Mouse (Mus musculus): ENCODE measurements around the gene Slc39a8.

Slc39a8 gene

GRCm38 (mm10) chr3:135845860-135846259 is 20.8 kb downstream of the Slc39a8 start:
- WGBS = 79% methylated on average over 7 of the region's 7 CpGs

- WGBS = 77% methylated on average over 2 of the region's 2 CpGs
Observed at GRCm38 (mm10) chr3:135851607-135852006, 26.5 kb downstream of the Slc39a8 start.

DNA sequence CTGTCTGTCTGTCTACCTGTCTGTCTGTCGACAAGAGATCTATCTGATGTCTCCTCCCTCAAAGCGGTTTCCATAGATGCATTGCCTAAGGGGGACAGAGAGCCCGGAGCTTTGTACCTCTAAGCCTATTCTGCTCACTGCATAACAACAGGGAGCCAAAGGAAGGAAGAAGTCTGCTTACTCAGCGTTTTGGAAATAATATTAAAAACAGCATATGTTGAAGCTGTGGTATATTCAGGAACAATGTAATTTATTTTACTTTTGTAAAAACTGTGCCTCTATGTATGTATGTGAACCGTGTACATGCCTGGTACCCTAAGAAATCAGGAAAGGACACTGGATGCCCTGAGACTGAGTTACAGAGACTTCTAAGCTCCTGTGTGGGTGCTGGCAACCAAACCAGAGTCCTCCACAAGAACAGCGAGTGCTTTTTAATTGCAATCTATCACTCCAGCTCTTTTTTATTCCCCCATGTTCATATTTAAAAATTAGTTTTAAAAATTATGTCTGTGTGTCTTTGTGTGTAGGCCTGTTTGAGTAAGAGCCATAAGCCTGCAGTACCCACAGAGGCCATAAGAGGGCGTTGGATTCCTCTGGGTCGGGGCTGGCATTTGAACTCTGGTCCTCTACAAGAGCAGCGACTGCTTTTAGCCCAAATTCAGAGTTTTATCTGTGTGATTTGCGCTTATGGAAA is 28.7 kb downstream of the Slc39a8 start:
- WGBS = 83% methylated on average over 10 of the region's 10 CpGs

DNA sequence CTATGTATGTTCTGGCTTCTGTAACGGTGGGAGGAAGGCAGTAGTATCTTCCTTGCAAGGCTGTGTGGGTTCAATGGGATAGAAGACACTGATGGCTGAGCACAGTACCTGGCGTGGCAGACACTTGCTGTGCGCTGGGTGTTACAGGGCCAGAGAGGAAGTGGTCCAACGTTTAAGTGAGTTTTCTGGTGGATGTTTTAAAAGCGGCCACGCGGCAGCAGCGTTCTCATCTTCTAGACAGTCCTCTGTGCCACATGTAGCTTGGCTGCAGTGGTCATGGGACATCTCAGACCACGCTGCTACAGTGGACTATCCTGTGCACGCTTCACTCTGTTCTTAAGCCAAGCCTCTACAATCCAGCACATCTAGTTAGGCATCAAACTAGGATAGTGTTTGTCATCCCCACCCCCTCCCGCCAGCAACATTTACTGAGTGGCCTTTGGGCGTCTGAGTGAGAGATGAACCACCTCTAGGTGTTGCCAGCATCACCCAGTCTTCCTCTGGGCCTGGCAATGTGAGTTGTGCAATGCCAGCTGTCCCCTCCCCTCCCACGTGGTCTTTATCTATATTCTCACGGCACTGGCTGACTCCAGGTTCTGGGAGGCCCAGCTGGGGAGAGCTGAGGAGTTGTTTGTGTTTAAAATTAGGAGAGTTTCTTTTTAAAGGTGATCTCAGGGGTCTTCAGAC is 29.4 kb downstream of the Slc39a8 start:
- WGBS = 86% methylated on average over 14 of the region's 14 CpGs

GRCm38 (mm10) chr3:135854985-135855340 is 29.9 kb downstream of the Slc39a8 start:
- 96% methylated on average over 6 of the region's 6 CpGs for WGBS

DNA sequence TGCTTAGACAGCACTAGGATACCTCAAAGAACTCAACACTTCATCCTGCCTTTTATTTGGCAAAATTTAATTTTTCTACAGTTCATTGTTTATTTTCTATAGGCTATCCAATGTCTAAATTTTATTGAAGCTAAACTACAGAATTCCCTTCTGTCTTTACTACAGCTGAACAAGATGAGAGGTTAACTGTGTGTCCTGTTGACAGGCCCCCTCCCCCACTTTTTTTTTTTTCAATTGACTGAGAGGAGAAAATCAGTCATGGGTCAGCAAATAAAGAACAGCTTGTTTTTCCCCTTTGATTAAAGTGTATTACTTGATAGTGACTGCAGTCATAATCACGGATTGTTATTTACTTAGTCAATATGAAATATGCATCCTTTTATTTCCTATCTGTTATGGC is 31.2 kb downstream of the Slc39a8 start:
- 77% methylated on average over 1 of the region's 1 CpGs for WGBS

- WGBS = 76% methylated on average over 5 of the region's 5 CpGs
Observed at GRCm38 (mm10) chr3:135857134-135857533, 32.1 kb downstream of the Slc39a8 start.

DNA sequence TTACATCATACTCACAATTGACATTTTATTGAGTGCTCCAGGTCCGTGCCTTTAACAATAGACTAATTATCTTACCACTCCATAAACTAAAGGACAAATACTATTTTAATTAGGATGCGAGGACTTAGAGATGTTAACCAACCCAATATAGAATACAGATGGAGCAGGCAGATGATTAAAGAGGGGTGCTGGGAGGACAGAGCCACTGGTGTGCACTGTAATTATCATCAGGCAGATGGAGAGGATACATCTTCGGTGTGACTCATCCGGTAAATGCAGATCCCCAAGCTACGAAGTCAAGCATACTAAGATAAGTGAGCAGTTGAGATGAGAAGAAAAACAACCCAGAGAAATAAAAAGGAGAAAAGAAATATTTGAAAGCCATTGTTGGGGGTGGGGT is 34.4 kb downstream of the Slc39a8 start:
- WGBS = 58% methylated on average over 5 of the region's 5 CpGs

DNA sequence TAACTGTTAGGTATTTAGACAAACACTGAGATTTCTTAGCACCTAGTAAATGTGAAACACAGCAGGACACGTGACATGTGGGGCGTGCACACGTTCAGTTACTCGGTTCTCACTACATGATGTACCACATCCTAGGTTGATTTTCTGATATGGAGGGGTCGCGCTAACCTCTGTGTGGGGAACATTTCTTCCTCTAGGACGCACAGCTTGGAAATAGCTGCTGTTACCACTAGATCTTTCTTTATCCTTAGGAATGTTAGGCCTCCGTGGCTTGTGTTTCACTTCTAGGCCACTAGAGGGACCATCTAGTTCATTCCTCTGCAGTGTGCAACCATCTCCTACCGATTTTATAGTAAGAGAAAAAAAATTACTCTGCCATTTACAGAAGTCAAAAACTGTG is 37.7 kb downstream of the Slc39a8 start:
- WGBS = 56% methylated on average over 9 of the region's 9 CpGs

DNA sequence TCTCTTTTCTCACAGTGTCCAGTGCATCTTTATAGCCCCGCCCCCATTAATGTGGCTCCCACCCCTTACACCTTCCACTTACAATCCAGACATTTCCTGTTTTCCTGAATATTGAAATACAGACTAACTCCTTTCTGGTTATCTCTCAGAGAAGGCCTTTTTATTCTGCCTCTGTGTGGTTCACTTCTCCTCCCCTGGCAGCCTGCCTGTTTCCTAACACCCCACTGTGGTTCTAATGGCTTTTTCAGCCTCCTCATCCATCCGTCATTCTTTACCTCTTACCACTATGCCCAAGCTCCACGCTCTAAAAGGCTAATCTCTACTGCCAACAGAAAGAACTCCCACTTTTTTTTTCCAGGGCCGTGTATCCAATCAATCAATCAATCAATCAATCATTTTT is 44.0 kb downstream of the Slc39a8 start:
- 82% methylated on average over 4 of the region's 4 CpGs for WGBS

- 90% methylated on average over 5 of the region's 5 CpGs for WGBS
Observed at GRCm38 (mm10) chr3:135872325-135872724, 47.2 kb downstream of the Slc39a8 start.

- 76% methylated on average over 3 of the region's 3 CpGs for WGBS
Observed at GRCm38 (mm10) chr3:135873596-135873995, 48.5 kb downstream of the Slc39a8 start.

DNA sequence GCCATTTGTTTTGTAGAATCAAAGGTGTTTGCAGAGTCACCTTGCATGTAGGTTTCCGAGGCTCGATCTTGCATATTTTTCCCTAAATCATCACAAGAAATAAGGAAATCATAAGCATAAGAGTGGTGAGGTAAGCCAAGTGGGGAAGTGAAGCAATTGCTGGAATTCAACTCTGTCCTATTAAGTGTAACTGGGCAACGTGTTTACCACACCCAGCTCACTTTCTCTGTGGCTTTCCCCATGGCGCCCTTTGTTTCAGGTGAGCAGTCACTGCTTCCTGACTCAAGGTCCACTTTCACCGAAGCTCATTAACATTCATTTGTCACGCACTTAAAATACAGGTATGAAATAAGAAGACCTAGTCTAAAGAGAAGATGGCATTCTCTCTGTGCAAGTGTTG is 53.0 kb downstream of the Slc39a8 start:
- WGBS = 95% methylated on average over 6 of the region's 6 CpGs

GRCm38 (mm10) chr3:135885927-135886658 is 61.0 kb downstream of the Slc39a8 start:
- 53% methylated on average over 12 of the region's 12 CpGs for WGBS

DNA sequence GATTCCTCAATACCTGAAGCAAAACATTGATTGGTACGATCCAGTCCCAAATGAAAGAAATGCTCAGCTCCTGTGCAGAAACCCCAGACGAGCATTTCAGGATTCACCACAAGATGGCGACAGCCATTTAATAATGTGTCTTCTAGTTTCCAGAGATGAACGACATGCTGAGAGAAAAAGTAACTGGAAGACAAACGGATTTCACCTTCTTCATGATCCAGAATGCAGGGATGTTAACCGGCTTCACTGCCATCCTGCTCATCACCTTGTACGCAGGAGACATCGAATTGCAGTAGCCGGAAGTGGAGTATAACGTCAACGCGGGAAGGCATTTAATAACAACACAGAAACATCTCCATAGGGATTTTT is 61.6 kb downstream of the Slc39a8 start:
- WGBS = 22% methylated on average over 12 of the region's 12 CpGs

GRCm38 (mm10) chr3:135887033-135887855 is 62.2 kb downstream of the Slc39a8 start:
- 53% methylated on average over 9 of the region's 9 CpGs for WGBS

DNA sequence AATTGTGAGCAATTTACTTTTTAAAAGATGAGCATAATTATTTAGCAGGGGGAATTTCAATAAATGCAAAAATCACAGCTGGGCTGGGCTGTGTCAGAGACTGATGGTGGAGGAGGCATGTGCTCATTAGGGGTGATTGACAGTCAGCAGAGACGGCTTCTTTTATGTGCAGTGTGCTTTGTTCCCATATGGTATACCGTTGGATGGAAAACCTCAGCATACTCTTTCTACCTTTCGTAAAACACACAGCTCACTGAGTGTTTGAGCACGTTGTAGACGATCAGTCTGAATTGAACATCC is 62.7 kb downstream of the Slc39a8 start:
- WGBS = 60% methylated on average over 5 of the region's 5 CpGs

DNA sequence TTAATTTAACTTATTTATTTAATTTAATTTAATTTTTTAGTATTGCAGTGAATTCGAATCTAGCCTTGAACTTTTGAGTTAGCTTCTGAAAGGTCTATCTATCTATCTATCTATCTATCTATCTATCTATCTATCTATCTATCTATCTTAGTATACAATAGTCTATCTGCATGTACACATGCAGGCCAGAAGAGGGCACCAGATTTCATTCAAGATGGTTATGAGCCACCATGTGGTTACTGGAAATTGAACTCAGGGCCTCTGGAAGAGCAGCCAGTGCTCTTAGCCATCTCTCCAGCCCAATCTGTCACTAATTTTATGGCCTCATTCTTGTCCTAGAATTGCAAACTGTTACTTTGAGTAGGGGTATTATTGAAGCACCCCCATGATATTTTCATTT is 78.3 kb downstream of the Slc39a8 start:
- WGBS = 89% methylated on average over 1 of the region's 1 CpGs

- 80% methylated on average over 6 of the region's 6 CpGs for WGBS
Observed at GRCm38 (mm10) chr3:135904881-135905280, 79.8 kb downstream of the Slc39a8 start.

DNA sequence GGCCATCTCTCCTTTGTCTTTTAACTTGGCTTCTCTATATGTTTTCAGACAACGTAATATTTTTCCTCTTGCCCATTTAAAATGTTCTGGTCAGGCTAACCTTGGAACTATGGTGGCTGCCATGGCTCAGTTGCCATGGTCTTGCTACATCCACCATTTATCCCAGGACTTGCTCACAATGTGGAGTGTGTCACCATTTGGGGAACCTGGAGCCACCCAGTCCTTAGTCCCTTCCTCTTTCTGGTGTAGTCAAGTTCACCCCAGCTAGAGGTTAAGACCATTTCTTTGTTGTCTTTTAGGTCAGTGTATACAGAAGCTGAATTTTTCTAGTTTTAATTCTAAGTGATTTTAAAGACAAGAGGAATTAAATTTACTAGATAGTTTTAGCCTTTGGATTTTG is 80.7 kb downstream of the Slc39a8 start:
- WGBS = 100% methylated on average over 1 of the region's 1 CpGs

- whole genome bisulfite sequencing = 76% methylated on average over 3 of the region's 3 CpGs
Observed at GRCm38 (mm10) chr3:135907028-135907427, 81.9 kb downstream of the Slc39a8 start.

DNA sequence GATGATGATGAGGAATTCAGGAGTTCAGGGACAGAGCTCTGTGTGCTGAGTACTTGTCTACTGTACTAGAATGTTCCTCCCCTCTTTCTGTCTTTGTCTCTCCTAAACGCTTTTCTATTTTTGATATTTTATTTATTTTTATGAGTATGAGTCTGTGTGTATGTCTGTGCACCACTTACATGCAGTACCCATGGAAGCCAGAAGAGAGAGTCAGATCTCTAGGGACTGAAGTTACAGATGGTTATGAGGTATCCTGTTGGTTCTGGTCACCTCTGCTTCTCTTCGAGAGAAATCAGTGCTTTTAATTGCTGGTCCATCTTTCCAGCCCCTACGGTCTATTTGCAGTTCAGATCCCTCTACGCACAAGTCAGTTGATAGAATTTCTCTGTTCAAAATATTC is 90.9 kb downstream of the Slc39a8 start:
- WGBS = 91% methylated on average over 4 of the region's 4 CpGs
